Comparison of ENCODE assay signal across 15 mouse cellular contexts in genomic region chr2:52351029-52351428, GRCm38 (mm10).
"Had no signal": no experiment of that assay in that cellular context is flagged by ENCODE, and none has a peak within 500 bp of the region (broad histone marks: within the 10 kb centered on the region; RNA-seq: fewer than 3 reads in every experiment).

No protein-coding gene starts in this region.

- H3K27me3 ChIP-seq: neural tube, embryonic 15.5 days; stomach, embryonic 15.5 days had no signal

- H3K4me2 ChIP-seq: neural tube, embryonic 15.5 days; stomach, embryonic 15.5 days had no signal

- H3K36me3 ChIP-seq: neural tube, embryonic 15.5 days; stomach, embryonic 15.5 days had no signal

- H3K4me1 ChIP-seq: neural tube, embryonic 15.5 days; stomach, embryonic 15.5 days had no signal

- DNase-seq: retina, postnatal 1 day; right cerebral cortex, adult 18-20 months; right cerebral cortex, postnatal 14 days; right cerebral cortex, postnatal 25 days; right cerebral cortex, postnatal 4 days; spleen, adult 18-20 months; thymus, adult 18-20 months; thymus, adult 2 months; thymus, postnatal 14 days; thymus, postnatal 25 days; thymus, postnatal 36 days; thymus, postnatal 4 days had no signal

- H3K27ac ChIP-seq: neural tube, embryonic 15.5 days; stomach, embryonic 15.5 days; stomach, postnatal 0 days had no signal

- H3K9me3 ChIP-seq: neural tube, embryonic 15.5 days; stomach, embryonic 15.5 days had no signal

- H3K4me3 ChIP-seq: neural tube, embryonic 15.5 days; stomach, embryonic 15.5 days had no signal

- H3K9ac ChIP-seq: neural tube, embryonic 15.5 days; stomach, embryonic 15.5 days had no signal
